Mouse (Mus musculus) limb, embryonic 15.5 days (tissue): ENCODE data around the gene Ebf3. TPM values are rescaled to one million over a fixed set of nuclear protein-coding genes. Genes with fewer than 3 reads are reported as not detected.

Source experiments
- ATAC-seq: fragments of 200-750 bp; cut with Nextera tagmentation; 2 replicates; pipeline ENCODE4 v1.8.0; 2017; ENCODE audit warnings: low read depth, moderate TSS enrichment; ENCODE audit not compliant: insufficient number of reproducible peaks, low FRiP score, low TSS enrichment
- H3K27ac ChIP-seq: fragments of 300-500 bp; sonication (generic); 2 replicates; pipeline ENCODE4 v1.5.1; 2015; ENCODE audit warnings: moderate library complexity, mild to moderate bottlenecking, inconsistent platforms
- H3K27me3 ChIP-seq: fragments of 300-500 bp; sonication (generic); 2 replicates; pipeline ENCODE4 v1.6.1; 2015; ENCODE audit warnings: inconsistent platforms
- H3K36me3 ChIP-seq: fragments of 300-500 bp; sonication (generic); 2 replicates; pipeline ENCODE4 v1.6.1; 2015; ENCODE audit warnings: inconsistent platforms
- H3K4me1 ChIP-seq: fragments of 300-500 bp; sonication (generic); 2 replicates; pipeline ENCODE4 v1.6.1; 2015; ENCODE audit warnings: inconsistent platforms
- H3K4me2 ChIP-seq: fragments of 300-500 bp; sonication (generic); 2 replicates; pipeline ENCODE4 v1.6.1; 2015; ENCODE audit warnings: mild to moderate bottlenecking, inconsistent platforms
- H3K4me3 ChIP-seq: fragments of 300-500 bp; sonication (generic); 2 replicates; pipeline ENCODE4 v1.5.1; 2015; ENCODE audit warnings: mild to moderate bottlenecking, inconsistent platforms
- H3K9ac ChIP-seq: fragments of 300-500 bp; sonication (generic); 2 replicates; pipeline ENCODE4 v1.6.1; 2015; ENCODE audit warnings: inconsistent platforms
- H3K9me3 ChIP-seq: fragments of 300-500 bp; sonication (generic); 2 replicates; pipeline ENCODE4 v1.6.1; 2016; ENCODE audit warnings: inconsistent platforms
- WGBS: fragments of 180-500 bp; shearing (Covaris S2); methylation state at CpG from one replicate; pipeline ENCODE4 v1.1.7; 2015; 5-methylcytosine and 5-hydroxymethylcytosine counted together
- polyA plus RNA-seq: library from polyadenylated mRNA; unstranded; fragments of >200 nt; fragmentation: Nextera tagmentation; extraction: Ambion mirVana; gene quantifications from 2 replicates; pipeline ENCODE4 v1.2.1, GENCODE M21; 2015

Gene Ebf3
- polyA plus RNA-seq, 1 experiment from 2014 or later = 8.1 TPM

DNA sequence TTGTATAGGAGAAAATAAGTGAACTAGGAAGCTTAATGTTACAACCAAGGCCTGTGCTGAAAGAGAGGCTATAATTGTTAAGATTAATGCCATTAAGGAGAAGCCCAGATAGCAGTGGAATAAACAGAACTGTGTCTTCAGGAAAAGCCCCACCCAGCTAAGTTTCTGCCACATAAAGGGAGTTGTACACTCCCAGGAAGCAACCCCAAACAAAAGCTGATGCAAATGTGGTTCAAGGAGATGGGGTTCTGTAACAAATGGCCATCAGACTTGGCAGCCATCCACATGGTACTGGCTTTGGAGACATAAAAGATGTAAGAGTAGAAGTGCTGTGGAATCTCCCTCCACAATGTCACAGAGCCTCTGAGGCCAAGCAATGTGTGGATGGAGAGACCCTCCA, 155.2 kb downstream of the Ebf3 start:
- Histone ChIP-seq H3K36me3 (no peaks in the 10 kb centered on the region), H3K4me1 (no peaks in the 10 kb centered on the region), H3K27me3 (no peaks in the 10 kb centered on the region), H3K27ac (no peak overlapping the region), H3K4me2 (no peak overlapping the region), H3K9me3 (no peaks in the 10 kb centered on the region), H3K4me3 (no peak overlapping the region), H3K9ac (no peak overlapping the region)
- no peak for ATAC-seq

DNA sequence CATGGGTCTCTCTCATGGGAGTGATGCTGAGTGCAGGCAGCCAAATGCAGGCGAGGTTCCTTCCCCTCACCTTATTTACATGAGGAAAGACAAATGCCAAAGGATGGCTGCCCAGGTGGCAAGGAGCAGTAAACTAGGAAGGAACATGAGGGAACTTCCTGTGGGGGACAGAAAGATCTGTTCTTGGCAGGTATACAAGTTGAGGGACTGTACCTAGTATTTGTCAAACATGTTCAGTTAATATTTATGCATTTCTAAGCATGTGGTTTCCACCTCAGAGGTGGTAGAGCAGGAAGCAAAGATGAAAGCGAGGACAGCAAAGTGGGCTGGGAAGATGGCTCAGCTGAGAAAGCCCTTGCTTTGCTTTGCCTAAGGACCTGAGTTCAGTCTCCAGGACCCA, 159.6 kb downstream of the Ebf3 start:
- no peak for ATAC-seq
- peaks cover 8% of the 10 kb centered on the region; the same call in 1 of the 2 replicates for H3K27me3 ChIP-seq

GRCm38 (mm10) chr7:137151854-137152253, 162.4 kb downstream of the Ebf3 start:
- H3K4me1 ChIP-seq = peaks cover 19% of the 10 kb centered on the region
- no peak overlapping the region for H3K4me2 ChIP-seq
- H3K4me3 ChIP-seq = no peak overlapping the region
- H3K27me3 ChIP-seq = peaks cover 11% of the 10 kb centered on the region; the same call in 1 of the 2 replicates
- H3K9ac ChIP-seq = no peak overlapping the region
- ATAC-seq = no peak
- H3K27ac ChIP-seq = no peak overlapping the region
- no peaks in the 10 kb centered on the region for H3K9me3 ChIP-seq
- 84% methylated on average over 2 of the region's 2 CpGs for WGBS
- H3K36me3 ChIP-seq = no peaks in the 10 kb centered on the region

More for the DNA sequence above, 159.6 kb downstream of the Ebf3 start:
- Histone ChIP-seq H3K27ac (no peak overlapping the region), H3K4me2 (no peak overlapping the region), H3K9me3 (no peaks in the 10 kb centered on the region), H3K4me3 (no peak overlapping the region), H3K4me1 (no peaks in the 10 kb centered on the region), H3K36me3 (no peaks in the 10 kb centered on the region), H3K9ac (no peak overlapping the region)
- 71% methylated on average over 2 of the region's 2 CpGs for WGBS

DNA sequence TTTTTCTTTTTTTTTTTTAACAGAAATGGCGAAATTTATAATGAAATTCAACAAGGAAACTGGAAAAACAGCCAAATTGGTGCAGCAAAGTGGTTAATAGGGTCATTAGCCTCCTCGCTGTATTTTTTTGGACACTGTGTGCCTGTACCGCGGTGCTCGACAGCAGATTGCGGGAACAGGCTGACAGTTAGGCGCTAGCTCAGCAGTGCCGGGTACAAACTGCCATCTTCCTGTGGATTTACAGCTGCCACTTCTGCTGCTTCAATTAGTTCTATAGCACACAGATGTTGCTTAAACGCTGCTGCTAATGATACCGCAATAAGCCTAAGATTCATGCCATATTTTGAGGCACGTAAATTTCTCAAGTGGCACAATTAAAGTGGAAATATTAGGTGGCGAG, 167.1 kb downstream of the Ebf3 start:
- no peaks in the 10 kb centered on the region for H3K36me3 ChIP-seq
- H3K27me3 ChIP-seq = peaks cover 13% of the 10 kb centered on the region; the same call in 1 of the 2 replicates
- no peak overlapping the region for H3K27ac ChIP-seq
- no peak overlapping the region for H3K9ac ChIP-seq
- H3K4me2 ChIP-seq = 0 out of 2 replicates have a peak overlapping the region, but pooled peaks have one; percentile 14
- WGBS = 29% methylated on average over 12 of the region's 12 CpGs
- H3K4me1 ChIP-seq = peaks cover 28% of the 10 kb centered on the region
- H3K4me3 ChIP-seq = peak overlapping the region; percentile 3; the same call in 1 of the 2 replicates
- H3K9me3 ChIP-seq = no peaks in the 10 kb centered on the region
- ATAC-seq = no peak

Other genes with a start within 250 kb of the Ebf3 start
- gene 9430038I01Rik, start 96.3 kb upstream of the Ebf3 start, polyA plus RNA-seq = 20.0 and 21.1 TPM in 2 replicates
- 215 and 226 TPM in 2 replicates for gene Glrx3, start 123.2 kb upstream of the Ebf3 start, polyA plus RNA-seq